Mouse (Mus musculus) heart, postnatal 36 days (tissue): Measurements from ENCODE around the gene Pcca. TPM values are rescaled to one million over a fixed set of nuclear protein-coding genes. Genes with fewer than 3 reads are reported as not detected.
A peak's percentile ranks its signal among the peaks of the same experiment; 100 is the strongest.

Experiments used
- DNase-seq, 2 experiments: peaks; one replicate each; pipeline ENCODE4 v3.0.0; 2021 to 2022
- intact Hi-C: fragments of 180-260 bp; cut with DNase I; formaldehyde crosslinking; loops from one replicate; pipeline ENCODE4 v1.15.1; 2025
- total RNA-seq, 2 experiments: library from RNA; stranded (reverse); gene quantifications; 2 replicates each; pipeline ENCODE4 v1.2.3; 2021

The Pcca gene
- total RNA-seq, 2 experiments from 2014 or later, result 89.7 to 93.4 TPM

- no peak for DNase-seq
- intact Hi-C loops, result no loop called here
Measured at GRCm38 (mm10) chr14:122909368-122910091, 375.4 kb downstream of the Pcca start.

- DNase-seq, result no peak
- intact Hi-C loops, result no loop called here
Measured at GRCm38 (mm10) chr14:122911265-122911664, 377.1 kb downstream of the Pcca start.

- no peak for DNase-seq
- intact Hi-C loops, result no loop called here
Measured at GRCm38 (mm10) chr14:122912137-122912536, 378.0 kb downstream of the Pcca start.

GRCm38 (mm10) chr14:122912812-122913498, 378.8 kb downstream of the Pcca start:
- intact Hi-C loops, result no loop called here
- peak; percentile 60 to 73 for DNase-seq

GRCm38 (mm10) chr14:122913657-122914056, 379.5 kb downstream of the Pcca start, which contains the start of gene Ggact:
Ggact (minus strand) TSS chr14:122913757.
- DNase-seq, result no peak
- intact Hi-C loops, result no loop called here

- intact Hi-C loops, result no loop called here
- no peak for DNase-seq
Measured at GRCm38 (mm10) chr14:122917676-122918075, 383.6 kb downstream of the Pcca start.

- intact Hi-C loops, result no loop called here
- no peak for DNase-seq
Measured at GRCm38 (mm10) chr14:122920011-122920410, 385.9 kb downstream of the Pcca start.

GRCm38 (mm10) chr14:122936460-122936859, 402.3 kb downstream of the Pcca start:
- intact Hi-C loops, result no loop called here
- no peak for DNase-seq

Other genes starting within 250 kb of the Pcca start
- not detected for gene Gm5089, start 83.2 kb upstream of the Pcca start, total RNA-seq
- gene Zic5, start 68.6 kb upstream of the Pcca start, total RNA-seq, result not detected
- not detected for gene Zic2, start 58.9 kb upstream of the Pcca start, total RNA-seq
- not detected for gene Gm10837, start 43.7 kb upstream of the Pcca start, total RNA-seq